In genomic region chr10:5423984-5424383, GRCm38 (mm10) we compare ENCODE assay signal across 21 mouse cellular contexts.
DNase-seq lines count a peak whose midpoint lies in the region; ATAC-seq and TF ChIP-seq lines count a peak whose summit lies in the region.
"Had no signal": no experiment of that assay in that cellular context is flagged by ENCODE, and none has a peak within 500 bp of the region (broad histone marks: within the 10 kb centered on the region; RNA-seq: fewer than 3 reads in every experiment).

No protein-coding gene starts in this region.

- no peak for TF ChIP-seq POLR2A in liver, adult 2 months (IDR thresholded peaks at IDR 0.05; ENCODE audit: extremely low read depth, insufficient read depth, low read length)

- H3K27ac ChIP-seq in hindbrain, embryonic 16.5 days (ENCODE audit: low read depth, low read length) = no peak overlapping the region
- no peak overlapping the region for H3K27ac ChIP-seq in hindbrain, embryonic 12.5 days
- H3K27ac ChIP-seq in liver, adult 2 months (replicated peaks; ENCODE audit: insufficient read depth, low read depth, low read length) = peak overlapping the region; percentile 43; the same call in 1 of the 2 replicates
- H3K27ac ChIP-seq in liver, embryonic 12.5 days = no peak overlapping the region
- H3K27ac ChIP-seq in kidney, embryonic 14.5 days (ENCODE audit: low read depth, low read length) = no peak overlapping the region
- H3K27ac ChIP-seq: embryonic facial prominence, embryonic 10.5 days; hindbrain, embryonic 13.5 days; intestine, embryonic 15.5 days; limb, embryonic 13.5 days; liver, embryonic 15.5 days; stomach, postnatal 0 days had no signal

- H3K4me3 ChIP-seq in hindbrain, embryonic 16.5 days (ENCODE audit: low read length) = no peak overlapping the region
- H3K4me3 ChIP-seq in hindbrain, embryonic 12.5 days = no peak overlapping the region
- H3K4me3 ChIP-seq in liver, adult 2 months (ENCODE audit: insufficient read depth, low read depth, low read length) = peak overlapping the region; percentile 8
- H3K4me3 ChIP-seq in liver, embryonic 12.5 days = no peak overlapping the region
- no peak overlapping the region for H3K4me3 ChIP-seq in kidney, embryonic 14.5 days (ENCODE audit: low read length)
- H3K4me3 ChIP-seq: embryonic facial prominence, embryonic 10.5 days; hindbrain, embryonic 13.5 days; intestine, embryonic 15.5 days; limb, embryonic 13.5 days; liver, embryonic 15.5 days had no signal

- ATAC-seq in hindbrain, embryonic 16.5 days = peak; percentile 69; the same call in 1 of the 2 replicates
- ATAC-seq in hindbrain, embryonic 12.5 days (ENCODE audit: low FRiP score) = no peak
- no peak for ATAC-seq in liver, embryonic 12.5 days
- ATAC-seq in kidney, embryonic 14.5 days (ENCODE audit: low FRiP score, low TSS enrichment) = no peak
- ATAC-seq: intestine, embryonic 15.5 days had no signal

- H3K9ac ChIP-seq in hindbrain, embryonic 16.5 days (ENCODE audit: low read depth, low read length) = no peak overlapping the region
- H3K9ac ChIP-seq in hindbrain, embryonic 12.5 days = no peak overlapping the region
- no peak overlapping the region for H3K9ac ChIP-seq in liver, adult 2 months (ENCODE audit: low read depth, low read length)
- no peak overlapping the region for H3K9ac ChIP-seq in liver, embryonic 12.5 days
- no peak overlapping the region for H3K9ac ChIP-seq in kidney, embryonic 14.5 days (ENCODE audit: low read depth, low read length)
- H3K9ac ChIP-seq: hindbrain, embryonic 13.5 days; intestine, embryonic 15.5 days; limb, embryonic 13.5 days; liver, embryonic 15.5 days had no signal

- TF ChIP-seq CTCF in liver, adult 2 months (IDR thresholded peaks at IDR 0.05; ENCODE audit: low read depth, low read length) = no peak

- H3K36me3 ChIP-seq in hindbrain, embryonic 16.5 days (ENCODE audit: control insufficient read depth, insufficient read depth, low read length) = peaks cover 4% of the 10 kb centered on the region; the same call in 1 of the 2 replicates
- no peaks in the 10 kb centered on the region for H3K36me3 ChIP-seq in hindbrain, embryonic 12.5 days
- 0 out of 2 replicates have a peak, but pooled peaks cover 2% of the 10 kb centered on the region for H3K36me3 ChIP-seq in liver, adult 2 months (ENCODE audit: control insufficient read depth, insufficient read depth, low read length)
- no peaks in the 10 kb centered on the region for H3K36me3 ChIP-seq in liver, embryonic 12.5 days
- no peaks in the 10 kb centered on the region for H3K36me3 ChIP-seq in kidney, embryonic 14.5 days (ENCODE audit: control insufficient read depth, insufficient read depth, low read length)
- H3K36me3 ChIP-seq: embryonic facial prominence, embryonic 10.5 days; hindbrain, embryonic 13.5 days; intestine, embryonic 15.5 days; limb, embryonic 13.5 days; liver, embryonic 15.5 days had no signal

- no peaks in the 10 kb centered on the region for H3K27me3 ChIP-seq in hindbrain, embryonic 16.5 days (replicated peaks; ENCODE audit: control insufficient read depth, insufficient read depth, low read length)
- no peaks in the 10 kb centered on the region for H3K27me3 ChIP-seq in hindbrain, embryonic 12.5 days
- no peaks in the 10 kb centered on the region for H3K27me3 ChIP-seq in liver, adult 2 months (ENCODE audit: control insufficient read depth, insufficient read depth, low read length)
- no peaks in the 10 kb centered on the region for H3K27me3 ChIP-seq in liver, embryonic 12.5 days (replicated peaks)
- H3K27me3 ChIP-seq in kidney, embryonic 14.5 days (ENCODE audit: control insufficient read depth, insufficient read depth, low read length) = no peaks in the 10 kb centered on the region
- H3K27me3 ChIP-seq: hindbrain, embryonic 13.5 days; intestine, embryonic 15.5 days; limb, embryonic 13.5 days; liver, embryonic 15.5 days had no signal

- peak; percentile 38 for DNase-seq in cerebellum, adult 9-11 months
- no peak for DNase-seq in cerebellum, adult 11-12 months
- DNase-seq in liver, adult 2 months (ENCODE audit: extremely low read depth, low read depth, low spot score) = peak; percentile 23
- peak; percentile 12 for DNase-seq in brain, embryonic 18.5 days (ENCODE audit: low read depth, low spot score)
- DNase-seq: adrenal gland, postnatal 36 days; heart, postnatal 10 days; kidney, adult 9 months; kidney, postnatal 36 days; midbrain, embryonic 14.5 days; right cerebral cortex, adult 18-20 months had no signal

- H3K79me2 ChIP-seq in liver, adult 2 months (ENCODE audit: control insufficient read depth, insufficient read depth, low read length) = no peaks in the 10 kb centered on the region

- H3K4me2 ChIP-seq in hindbrain, embryonic 16.5 days (ENCODE audit: low read length) = no peak overlapping the region
- no peak overlapping the region for H3K4me2 ChIP-seq in hindbrain, embryonic 12.5 days (replicated peaks)
- H3K4me2 ChIP-seq in liver, embryonic 12.5 days = no peak overlapping the region
- H3K4me2 ChIP-seq in kidney, embryonic 14.5 days (replicated peaks; ENCODE audit: low read depth, low read length) = no peak overlapping the region
- H3K4me2 ChIP-seq: heart, embryonic 11.5 days; hindbrain, embryonic 13.5 days; intestine, embryonic 15.5 days; limb, embryonic 13.5 days; liver, embryonic 15.5 days had no signal

- WGBS in hindbrain, embryonic 16.5 days = 53% methylated on average over 4 of the region's 4 CpGs
- WGBS in hindbrain, embryonic 12.5 days = 83% methylated on average over 4 of the region's 4 CpGs
- WGBS in liver, adult 2 months = 25% methylated on average over 4 of the region's 4 CpGs
- WGBS in liver, embryonic 12.5 days (ENCODE audit: insufficient replicate concordance) = 71% methylated on average over 4 of the region's 4 CpGs
- WGBS in kidney, embryonic 14.5 days = 85% methylated on average over 4 of the region's 4 CpGs

- H3K4me1 ChIP-seq in hindbrain, embryonic 16.5 days (ENCODE audit: control insufficient read depth, insufficient read depth, low read depth, low read length) = no peaks in the 10 kb centered on the region
- H3K4me1 ChIP-seq in hindbrain, embryonic 12.5 days = no peaks in the 10 kb centered on the region
- H3K4me1 ChIP-seq in liver, adult 2 months (ENCODE audit: control insufficient read depth, insufficient read depth, low read length) = peaks cover 5% of the 10 kb centered on the region; the same call in 1 of the 2 replicates
- H3K4me1 ChIP-seq in liver, embryonic 12.5 days = no peaks in the 10 kb centered on the region
- H3K4me1 ChIP-seq in kidney, embryonic 14.5 days (ENCODE audit: control insufficient read depth, insufficient read depth, low read length) = no peaks in the 10 kb centered on the region
- H3K4me1 ChIP-seq: embryonic facial prominence, embryonic 10.5 days; hindbrain, embryonic 13.5 days; intestine, embryonic 15.5 days; limb, embryonic 13.5 days; liver, embryonic 15.5 days had no signal

- no peaks in the 10 kb centered on the region for H3K9me3 ChIP-seq in hindbrain, embryonic 16.5 days (ENCODE audit: control insufficient read depth, low read length)
- no peaks in the 10 kb centered on the region for H3K9me3 ChIP-seq in hindbrain, embryonic 12.5 days (replicated peaks)
- H3K9me3 ChIP-seq in liver, embryonic 12.5 days (replicated peaks) = no peaks in the 10 kb centered on the region
- no peaks in the 10 kb centered on the region for H3K9me3 ChIP-seq in kidney, embryonic 14.5 days (ENCODE audit: control insufficient read depth, low read length)
- H3K9me3 ChIP-seq: hindbrain, embryonic 13.5 days; intestine, embryonic 15.5 days; limb, embryonic 13.5 days; liver, embryonic 15.5 days had no signal
